25 mouse cellular contexts compared by ENCODE assay signal in genomic region chr17:47277890-47278289, GRCm38 (mm10).
A peak's percentile ranks its signal among the peaks of the same experiment; 100 is the strongest.
DNase-seq lines count a peak whose midpoint lies in the region; ATAC-seq and TF ChIP-seq lines count a peak whose summit lies in the region.
"Had no signal": no experiment of that assay in that cellular context is flagged by ENCODE, and none has a peak within 500 bp of the region (broad histone marks: within the 10 kb centered on the region; RNA-seq: fewer than 3 reads in every experiment).

No protein-coding gene starts in this region.

- peak; percentile 42; the same call in 1 of the 2 replicates for ATAC-seq in liver, embryonic 14.5 days (ENCODE audit: insufficient read depth)
- ATAC-seq in liver, embryonic 12.5 days = no peak
- peak; percentile 67 for ATAC-seq in megakaryocyte-erythroid progenitor cell, adult 5-6 weeks (replicated peaks; ENCODE audit: low FRiP score, low TSS enrichment, poor library complexity, severe bottlenecking)
- ATAC-seq: forebrain, embryonic 13.5 days; hindbrain, postnatal 0 days had no signal

- no peak overlapping the region for H3K9ac ChIP-seq in liver, embryonic 14.5 days (replicated peaks)
- no peak overlapping the region for H3K9ac ChIP-seq in liver, embryonic 12.5 days
- H3K9ac ChIP-seq: forebrain, embryonic 13.5 days; heart, embryonic 12.5 days; heart, embryonic 15.5 days; hindbrain, embryonic 14.5 days had no signal

- H3K4me3 ChIP-seq in liver, embryonic 14.5 days (ENCODE audit: insufficient read depth in 1 of 2, low read depth in 2 of 2, low read length in 2 of 2) = no peak overlapping the region
- H3K4me3 ChIP-seq in liver, embryonic 12.5 days = no peak overlapping the region
- H3K4me3 ChIP-seq: forebrain, embryonic 10.5 days; forebrain, embryonic 13.5 days; heart, embryonic 12.5 days; heart, embryonic 15.5 days had no signal

- TF ChIP-seq CTCF in liver, embryonic 14.5 days (IDR thresholded peaks at IDR 0.05; ENCODE audit: low read depth) = no peak

- WGBS in liver, embryonic 14.5 days (ENCODE audit: insufficient replicate concordance) = 50% methylated on average over 5 of the region's 5 CpGs
- 52% methylated on average over 5 of the region's 5 CpGs for WGBS in liver, embryonic 12.5 days (ENCODE audit: insufficient replicate concordance)

- H3K4me2 ChIP-seq in liver, embryonic 14.5 days (ENCODE audit: low read depth) = no peak overlapping the region
- H3K4me2 ChIP-seq in liver, embryonic 12.5 days = no peak overlapping the region
- H3K4me2 ChIP-seq: forebrain, embryonic 13.5 days; heart, embryonic 12.5 days; heart, embryonic 15.5 days; hindbrain, embryonic 14.5 days had no signal

- H3K4me1 ChIP-seq in liver, embryonic 14.5 days (replicated peaks; ENCODE audit: control insufficient read depth in 2 of 2, insufficient read depth in 2 of 2, low read length in 1 of 2) = peaks cover 21 to 22% of the 10 kb centered on the region in 2 experiments
- H3K4me1 ChIP-seq in liver, embryonic 12.5 days = peaks cover 59% of the 10 kb centered on the region
- H3K4me1 ChIP-seq: forebrain, embryonic 13.5 days had no signal

- TF ChIP-seq EP300 in liver, embryonic 14.5 days (IDR thresholded peaks at IDR 0.05; ENCODE audit: low read depth) = peak; percentile 40; the same call in 1 of the 2 replicates

- no peaks in the 10 kb centered on the region for H3K9me3 ChIP-seq in liver, embryonic 14.5 days (ENCODE audit: control insufficient read depth, low read length)
- no peaks in the 10 kb centered on the region for H3K9me3 ChIP-seq in liver, embryonic 12.5 days (replicated peaks)
- H3K9me3 ChIP-seq: forebrain, embryonic 13.5 days; heart, embryonic 15.5 days had no signal

- DNase-seq in liver, embryonic 14.5 days (ENCODE audit: low read depth in 3 of 3, low spot score in 3 of 3) = no peak
- peak; percentile 61 for DNase-seq in testis, postnatal 14 days (ENCODE audit: low spot score)
- no peak for DNase-seq in testis, postnatal 10 days (ENCODE audit: low spot score)
- no peak for DNase-seq in lung, postnatal 25 days (ENCODE audit: low spot score)
- no peak for DNase-seq in kidney, postnatal 25 days
- DNase-seq: adrenal gland, adult 2 months; adrenal gland, postnatal 14 days; B cell, adult 2 months; cerebellum, adult 18-20 months; cerebellum, adult 9-10 months; cerebellum, postnatal 14 days; gastrocnemius, postnatal 25 days; heart, adult 18-20 months; heart, postnatal 10 days; heart, postnatal 4 days had no signal

- no peaks in the 10 kb centered on the region for H3K36me3 ChIP-seq in liver, embryonic 14.5 days (replicated peaks; ENCODE audit: control insufficient read depth, insufficient read depth, low read depth)
- peaks cover 9% of the 10 kb centered on the region; the same call in 1 of the 2 replicates for H3K36me3 ChIP-seq in liver, embryonic 12.5 days
- H3K36me3 ChIP-seq: G1E had no signal

- no peak overlapping the region for H3K27ac ChIP-seq in liver, embryonic 14.5 days
- H3K27ac ChIP-seq in liver, embryonic 12.5 days = no peak overlapping the region
- H3K27ac ChIP-seq: forebrain, embryonic 10.5 days; forebrain, embryonic 13.5 days; heart, embryonic 15.5 days; hindbrain, embryonic 14.5 days; hindbrain, postnatal 0 days had no signal

- H3K27me3 ChIP-seq in liver, embryonic 14.5 days (ENCODE audit: control insufficient read depth, insufficient read depth, low read length) = no peaks in the 10 kb centered on the region
- no peaks in the 10 kb centered on the region for H3K27me3 ChIP-seq in liver, embryonic 12.5 days (replicated peaks)
- H3K27me3 ChIP-seq: CH12.LX; forebrain, embryonic 13.5 days; heart, embryonic 12.5 days; heart, embryonic 15.5 days had no signal
